Mouse (Mus musculus): Measurements from ENCODE around the gene Stard10. TPM values are rescaled to one million over a fixed set of nuclear protein-coding genes. Genes with fewer than 3 reads are reported as not detected.

Gene Stard10
- total RNA-seq, 2 experiments from 2014 or later: 17.0 to 40.3 TPM

- DNase-seq: no peak
- intact Hi-C loops (cut with DNase I): no loop called here
Observed at GRCm38 (mm10) chr7:101301361-101301880, 15.5 kb upstream of the Stard10 start.

GRCm38 (mm10) chr7:101301881-101302456, 14.9 kb upstream of the Stard10 start, which contains the start of gene Atg16l2:
TSS of gene Atg16l2 (minus strand) at chr7:101302251.
- intact Hi-C loops (cut with DNase I): no loop called here
- peak; percentile 93 to 95 for DNase-seq

GRCm38 (mm10) chr7:101302691-101303090, 14.2 kb upstream of the Stard10 start:
- intact Hi-C loops (cut with DNase I): no loop called here
- no peak for DNase-seq

GRCm38 (mm10) chr7:101306841-101307240, 10.0 kb upstream of the Stard10 start:
- intact Hi-C loops (cut with DNase I): no loop called here
- no peak for DNase-seq

- intact Hi-C loops (cut with DNase I): loop anchor here (1.0 to 2.0 kb wide), 2 partner anchors 64 to 103 kb away; no protein-coding TSS in a partner anchor
- no peak for DNase-seq
Observed at GRCm38 (mm10) chr7:101309985-101310326, 6.9 kb upstream of the Stard10 start.

GRCm38 (mm10) chr7:101310327-101311028, 6.4 kb upstream of the Stard10 start:
- DNase-seq: peak; percentile 97
- intact Hi-C loops (cut with DNase I): loop anchor here (1.0 to 2.0 kb wide), 2 partner anchors 64 to 102 kb away; no protein-coding TSS in a partner anchor

- DNase-seq: no peak
- intact Hi-C loops (cut with DNase I): loop anchor here (2.0 kb wide), 1 partner anchor 102 kb away; no protein-coding TSS in a partner anchor
Observed at GRCm38 (mm10) chr7:101311061-101311460, 5.8 kb upstream of the Stard10 start.

- intact Hi-C loops (cut with DNase I): no loop called here
- no peak for DNase-seq
Observed at GRCm38 (mm10) chr7:101313033-101313432, 3.9 kb upstream of the Stard10 start.

- intact Hi-C loops (cut with DNase I): no loop called here
Observed at GRCm38 (mm10) chr7:101314396-101314795, 2.5 kb upstream of the Stard10 start.

GRCm38 (mm10) chr7:101315699-101316098, 1.2 kb upstream of the Stard10 start:
- DNase-seq: no peak
- intact Hi-C loops (cut with DNase I): no loop called here

More at GRCm38 (mm10) chr7:101314396-101314795, 2.5 kb upstream of the Stard10 start:
- no peak for DNase-seq

GRCm38 (mm10) chr7:101316591-101317001, 290 bp upstream of the Stard10 start:
- DNase-seq: no peak
- intact Hi-C loops (cut with DNase I): no loop called here

- intact Hi-C loops (cut with DNase I): no loop called here
- no peak for DNase-seq
Observed at GRCm38 (mm10) chr7:101318848-101319247, 2.0 kb downstream of the Stard10 start.

- no peak for DNase-seq
- intact Hi-C loops (cut with DNase I): no loop called here
Observed at GRCm38 (mm10) chr7:101319796-101320195, 2.9 kb downstream of the Stard10 start.

GRCm38 (mm10) chr7:101320399-101321217, 3.7 kb downstream of the Stard10 start:
- peak in 1 of 2 experiments; percentile 30 for DNase-seq
- intact Hi-C loops (cut with DNase I): no loop called here

- intact Hi-C loops (cut with DNase I): no loop called here
- peak in 1 of 2 experiments; percentile 19 for DNase-seq
Observed at GRCm38 (mm10) chr7:101321218-101321827, 4.4 kb downstream of the Stard10 start.

GRCm38 (mm10) chr7:101323141-101323594, 6.3 kb downstream of the Stard10 start:
- intact Hi-C loops (cut with DNase I): no loop called here
- no peak for DNase-seq

- intact Hi-C loops (cut with DNase I): no loop called here
Observed at GRCm38 (mm10) chr7:101324142-101324962, 7.5 kb downstream of the Stard10 start.

GRCm38 (mm10) chr7:101326006-101326405, 9.1 kb downstream of the Stard10 start:
- intact Hi-C loops (cut with DNase I): no loop called here

More at GRCm38 (mm10) chr7:101324142-101324962, 7.5 kb downstream of the Stard10 start:
- peak; percentile 25 to 58 for DNase-seq

GRCm38 (mm10) chr7:101327263-101327662, 10.4 kb downstream of the Stard10 start:
- intact Hi-C loops (cut with DNase I): no loop called here

More at GRCm38 (mm10) chr7:101326006-101326405, 9.1 kb downstream of the Stard10 start:
- no peak for DNase-seq

More at GRCm38 (mm10) chr7:101327263-101327662, 10.4 kb downstream of the Stard10 start:
- no peak for DNase-seq

All from heart, postnatal 14 days (tissue).